Mouse (Mus musculus) neural tube, embryonic 12.5 days (tissue): ENCODE data around the gene Katnb1. TPM values are rescaled to one million over a fixed set of nuclear protein-coding genes. Genes with fewer than 3 reads are reported as not detected.

Source experiments
- ATAC-seq: fragments of 200-750 bp; cut with Nextera tagmentation; 2 replicates; pipeline ENCODE4 v1.8.0; 2017; ENCODE audit warnings: low read depth, mild to moderate bottlenecking, moderate TSS enrichment, moderate library complexity; ENCODE audit not compliant: low FRiP score
- H3K27ac ChIP-seq: fragments of 300-500 bp; sonication (generic); 2 replicates; pipeline ENCODE4 v1.5.1; 2016
- H3K27me3 ChIP-seq: fragments of 300-500 bp; sonication (generic); replicated peaks from 2 replicates; pipeline ENCODE4 v1.6.1; 2016; ENCODE audit warnings: mild to moderate bottlenecking
- H3K36me3 ChIP-seq: fragments of 300-500 bp; sonication (generic); 2 replicates; pipeline ENCODE4 v1.6.1; 2016; ENCODE audit warnings: mild to moderate bottlenecking
- H3K4me1 ChIP-seq: fragments of 300-500 bp; sonication (generic); 2 replicates; pipeline ENCODE4 v1.6.1; 2016
- H3K4me2 ChIP-seq: fragments of 300-500 bp; sonication (generic); replicated peaks from 2 replicates; pipeline ENCODE4 v1.6.1; 2016; ENCODE audit warnings: mild to moderate bottlenecking
- H3K4me3 ChIP-seq: fragments of 300-500 bp; sonication (generic); 2 replicates; pipeline ENCODE4 v1.5.1; 2016
- H3K9ac ChIP-seq: fragments of 300-500 bp; sonication (generic); 2 replicates; pipeline ENCODE4 v1.6.1; 2016; ENCODE audit warnings: mild to moderate bottlenecking
- H3K9me3 ChIP-seq: fragments of 300-500 bp; sonication (generic); 2 replicates; pipeline ENCODE4 v1.6.1; 2016; ENCODE audit warnings: mild to moderate bottlenecking
- WGBS: fragments of 180-500 bp; shearing (Covaris S2); methylation state at CpG from one replicate; pipeline ENCODE4 v1.1.7; 2016; 5-methylcytosine and 5-hydroxymethylcytosine counted together
- polyA plus RNA-seq: library from polyadenylated mRNA; unstranded; fragments of >200 nt; fragmentation: Nextera tagmentation; extraction: Ambion mirVana; gene quantifications from 2 replicates; pipeline ENCODE4 v1.2.1, GENCODE M21; 2016

The Katnb1 gene
- polyA plus RNA-seq, 1 experiment from 2014 or later = 38.7 TPM

GRCm38 (mm10) chr8:95093574-95093973 is 12.6 kb downstream of the Katnb1 start:
- no peak overlapping the region for H3K27ac ChIP-seq
- peaks cover 91% of the 10 kb centered on the region for H3K36me3 ChIP-seq
- H3K4me2 ChIP-seq = no peak overlapping the region
- no peaks in the 10 kb centered on the region for H3K4me1 ChIP-seq
- no peak overlapping the region for H3K9ac ChIP-seq
- WGBS = 98% methylated on average over 4 of the region's 4 CpGs
- H3K27me3 ChIP-seq = no peaks in the 10 kb centered on the region
- no peak for ATAC-seq
- no peak overlapping the region for H3K4me3 ChIP-seq
- H3K9me3 ChIP-seq = no peaks in the 10 kb centered on the region

GRCm38 (mm10) chr8:95099009-95099408 is 18.0 kb downstream of the Katnb1 start:
- H3K4me2 ChIP-seq = no peak overlapping the region
- H3K27ac ChIP-seq = no peak overlapping the region
- ATAC-seq = peak; percentile 46
- H3K9me3 ChIP-seq = no peaks in the 10 kb centered on the region
- no peaks in the 10 kb centered on the region for H3K4me1 ChIP-seq
- WGBS = 29% methylated on average over 5 of the region's 5 CpGs
- peaks cover 79% of the 10 kb centered on the region for H3K36me3 ChIP-seq
- no peaks in the 10 kb centered on the region for H3K27me3 ChIP-seq
- no peak overlapping the region for H3K4me3 ChIP-seq
- no peak overlapping the region for H3K9ac ChIP-seq

- Histone ChIP-seq H3K4me3 (no peak overlapping the region), H3K4me2 (no peak overlapping the region), H3K4me1 (no peaks in the 10 kb centered on the region), H3K9ac (no peak overlapping the region), H3K9me3 (no peaks in the 10 kb centered on the region), H3K36me3 (peaks cover 52% of the 10 kb centered on the region), H3K27ac (no peak overlapping the region), H3K27me3 (no peaks in the 10 kb centered on the region)
- WGBS = 76% methylated on average over 4 of the region's 4 CpGs
- no peak for ATAC-seq
These were observed 21.0 kb downstream of the Katnb1 start for GRCm38 (mm10) chr8:95101972-95102371.

- ATAC-seq = no peak
- 91% methylated on average over 13 of the region's 13 CpGs for WGBS
- no peak overlapping the region for H3K4me2 ChIP-seq
These were observed 26.3 kb downstream of the Katnb1 start for GRCm38 (mm10) chr8:95107306-95107705.

GRCm38 (mm10) chr8:95112594-95112993 is 31.6 kb downstream of the Katnb1 start:
- ATAC-seq = no peak
- peaks cover 4% of the 10 kb centered on the region; the same call in 1 of the 2 replicates for H3K36me3 ChIP-seq
- 91% methylated on average over 3 of the region's 3 CpGs for WGBS
- H3K27me3 ChIP-seq = no peaks in the 10 kb centered on the region
- no peak overlapping the region for H3K27ac ChIP-seq
- H3K4me3 ChIP-seq = no peak overlapping the region
- no peak overlapping the region for H3K4me2 ChIP-seq
- no peaks in the 10 kb centered on the region for H3K9me3 ChIP-seq
- no peak overlapping the region for H3K9ac ChIP-seq
- no peaks in the 10 kb centered on the region for H3K4me1 ChIP-seq

More at GRCm38 (mm10) chr8:95107306-95107705, 26.3 kb downstream of the Katnb1 start:
- no peak overlapping the region for H3K9ac ChIP-seq
- no peak overlapping the region for H3K27ac ChIP-seq
- no peaks in the 10 kb centered on the region for H3K4me1 ChIP-seq
- no peaks in the 10 kb centered on the region for H3K27me3 ChIP-seq
- peaks cover 13% of the 10 kb centered on the region; the same call in 1 of the 2 replicates for H3K36me3 ChIP-seq
- H3K4me3 ChIP-seq = no peak overlapping the region
- H3K9me3 ChIP-seq = no peaks in the 10 kb centered on the region

GRCm38 (mm10) chr8:95113108-95113507 is 32.1 kb downstream of the Katnb1 start:
- no peak for ATAC-seq
- WGBS = 84% methylated on average over 4 of the region's 4 CpGs
- no peaks in the 10 kb centered on the region for H3K9me3 ChIP-seq
- H3K4me3 ChIP-seq = no peak overlapping the region
- H3K4me1 ChIP-seq = no peaks in the 10 kb centered on the region
- peaks cover 4% of the 10 kb centered on the region; the same call in 1 of the 2 replicates for H3K36me3 ChIP-seq
- no peaks in the 10 kb centered on the region for H3K27me3 ChIP-seq
- H3K4me2 ChIP-seq = no peak overlapping the region
- no peak overlapping the region for H3K9ac ChIP-seq
- no peak overlapping the region for H3K27ac ChIP-seq

GRCm38 (mm10) chr8:95113750-95114149 is 32.8 kb downstream of the Katnb1 start:
- H3K9me3 ChIP-seq = no peaks in the 10 kb centered on the region
- H3K4me1 ChIP-seq = no peaks in the 10 kb centered on the region
- no peak overlapping the region for H3K9ac ChIP-seq
- no peak overlapping the region for H3K4me2 ChIP-seq
- H3K27me3 ChIP-seq = no peaks in the 10 kb centered on the region
- 79% methylated on average over 3 of the region's 3 CpGs for WGBS
- H3K36me3 ChIP-seq = 0 out of 2 replicates have a peak, but pooled peaks cover under 1% of the 10 kb centered on the region
- no peak overlapping the region for H3K4me3 ChIP-seq
- peak; percentile 76; the same call in 1 of the 2 replicates for ATAC-seq
- H3K27ac ChIP-seq = no peak overlapping the region

GRCm38 (mm10) chr8:95123455-95123854 is 42.5 kb downstream of the Katnb1 start:
- no peak for ATAC-seq
- no peaks in the 10 kb centered on the region for H3K27me3 ChIP-seq

GRCm38 (mm10) chr8:95126497-95126896 is 45.5 kb downstream of the Katnb1 start:
- 85% methylated on average over 11 of the region's 11 CpGs for WGBS
- Histone ChIP-seq H3K27ac (no peak overlapping the region), H3K4me1 (peaks cover 3% of the 10 kb centered on the region; the same call in 1 of the 2 replicates), H3K4me2 (no peak overlapping the region), H3K9me3 (no peaks in the 10 kb centered on the region), H3K36me3 (no peaks in the 10 kb centered on the region), H3K4me3 (no peak overlapping the region), H3K9ac (no peak overlapping the region), H3K27me3 (no peaks in the 10 kb centered on the region)
- ATAC-seq = no peak

More at GRCm38 (mm10) chr8:95123455-95123854, 42.5 kb downstream of the Katnb1 start:
- no peaks in the 10 kb centered on the region for H3K36me3 ChIP-seq
- H3K4me2 ChIP-seq = no peak overlapping the region
- 0 out of 2 replicates have a peak, but pooled peaks cover 3% of the 10 kb centered on the region for H3K4me1 ChIP-seq
- H3K27ac ChIP-seq = no peak overlapping the region
- no peak overlapping the region for H3K4me3 ChIP-seq
- no peaks in the 10 kb centered on the region for H3K9me3 ChIP-seq
- H3K9ac ChIP-seq = no peak overlapping the region
- whole genome bisulfite sequencing = 91% methylated on average over 5 of the region's 5 CpGs

- Histone ChIP-seq H3K36me3 (no peaks in the 10 kb centered on the region), H3K4me1 (peaks cover 3% of the 10 kb centered on the region; the same call in 1 of the 2 replicates), H3K4me3 (no peak overlapping the region), H3K27me3 (no peaks in the 10 kb centered on the region), H3K4me2 (no peak overlapping the region), H3K27ac (no peak overlapping the region), H3K9ac (no peak overlapping the region), H3K9me3 (no peaks in the 10 kb centered on the region)
- WGBS = 71% methylated on average over 9 of the region's 9 CpGs
- peak; percentile 61; the same call in 1 of the 2 replicates for ATAC-seq
These were observed 46.7 kb downstream of the Katnb1 start for GRCm38 (mm10) chr8:95127658-95128057.

GRCm38 (mm10) chr8:95128750-95129260 is 47.8 kb downstream of the Katnb1 start:
- Histone ChIP-seq H3K4me3 (no peak overlapping the region), H3K36me3 (no peaks in the 10 kb centered on the region), H3K4me1 (peaks cover 3% of the 10 kb centered on the region; the same call in 1 of the 2 replicates), H3K27me3 (no peaks in the 10 kb centered on the region), H3K4me2 (no peak overlapping the region), H3K9me3 (no peaks in the 10 kb centered on the region), H3K27ac (no peak overlapping the region), H3K9ac (no peak overlapping the region)
- no peak for ATAC-seq
- WGBS = 94% methylated on average over 11 of the region's 11 CpGs

GRCm38 (mm10) chr8:95130966-95131537 is 50.1 kb downstream of the Katnb1 start:
- WGBS = 64% methylated on average over 15 of the region's 15 CpGs

More at GRCm38 (mm10) chr8:95130966-95131537, 50.1 kb downstream of the Katnb1 start:
- Histone ChIP-seq H3K27ac (no peak overlapping the region), H3K4me3 (no peak overlapping the region), H3K27me3 (0 out of 2 replicates have a peak, but pooled peaks cover under 1% of the 10 kb centered on the region), H3K9me3 (no peaks in the 10 kb centered on the region), H3K4me2 (no peak overlapping the region), H3K36me3 (no peaks in the 10 kb centered on the region), H3K9ac (no peak overlapping the region), H3K4me1 (peaks cover 3% of the 10 kb centered on the region; the same call in 1 of the 2 replicates)
- ATAC-seq = no peak
